Mouse (Mus musculus) brain, adult 2 months (tissue): ENCODE measurements at regions not wholly inside any gene's neighbourhood (a gene's known extent, or its start where the extent isn't known, plus 50 kb on each side); places are given as distances from the start of the nearest gene placed in this dataset.
"Not testable (repeated sequence)": the region's sequence is repeated elsewhere in the genome, so short reads cannot be mapped to it uniquely, and the experiment has no call there.

Experiments used
- DNase-seq: peaks from one replicate; pipeline ENCODE4 v3.0.0; 2011; ENCODE audit warnings: low read depth, low spot score

GRCm38 (mm10) chr10:3192291-3192690, 75.3 kb downstream of the H60c start:
- DNase-seq, result no peak

- no peak for DNase-seq
Measured at GRCm38 (mm10) chr10:3188361-3188760, 79.2 kb downstream of the H60c start.

- peak; percentile 88 for DNase-seq
Measured at GRCm38 (mm10) chr10:3180103-3180502, 87.5 kb downstream of the H60c start.

- peak; percentile 76 for DNase-seq
Measured at GRCm38 (mm10) chr10:3173601-3174000, 94.0 kb downstream of the H60c start.

GRCm38 (mm10) chr10:3172927-3173326, 94.6 kb downstream of the H60c start:
- DNase-seq, result not testable (repeated sequence)

GRCm38 (mm10) chr10:3172257-3172656, 95.3 kb downstream of the H60c start:
- DNase-seq, result no peak

GRCm38 (mm10) chr10:3171366-3171765, 96.2 kb downstream of the H60c start:
- DNase-seq, result peak; percentile 79

- DNase-seq, result no peak
Measured at GRCm38 (mm10) chr10:3155542-3155941, 112.0 kb downstream of the H60c start.

- DNase-seq, result no peak
Measured at GRCm38 (mm10) chr10:3148171-3148570, 119.4 kb downstream of the H60c start.

GRCm38 (mm10) chr10:3139306-3139705, 128.3 kb downstream of the H60c start:
- peak; percentile 22 for DNase-seq

GRCm38 (mm10) chr10:3127491-3127890, 140.1 kb downstream of the H60c start:
- no peak for DNase-seq

- DNase-seq, result no peak
Measured at GRCm38 (mm10) chr10:3117451-3118070, 150.0 kb downstream of the H60c start.

- not testable (repeated sequence) for DNase-seq
Measured at GRCm38 (mm10) chr10:3114421-3114820, 153.2 kb downstream of the H60c start.

- not testable (repeated sequence) for DNase-seq
Measured at GRCm38 (mm10) chr10:3107955-3108354, 159.6 kb downstream of the H60c start.
